Mouse (Mus musculus): ENCODE measurements around the gene Tcstv1. TPM values are rescaled to one million over a fixed set of nuclear protein-coding genes. Genes with fewer than 3 reads are reported as not detected.
"Not testable (repeated sequence)": the region's sequence is repeated elsewhere in the genome, so short reads cannot be mapped to it uniquely, and the experiment has no call there.

Gene Tcstv1
- not detected in 2 replicates for polyA plus RNA-seq (2015; fragmentation: Nextera tagmentation; extraction: Ambion mirVana)

- not testable (repeated sequence) for ATAC-seq; H3K9ac ChIP-seq (ENCODE audit: low read depth, low read length)
- WGBS: 75% methylated on average over 3 of the region's 3 CpGs
These were observed at the start of gene Tcstv1 for GRCm38 (mm10) chr13:119894685-119895084. Tcstv1 (minus strand) TSS chr13:119894785.

GRCm38 (mm10) chr13:119929172-119929571 is 34.6 kb upstream of the Tcstv1 start, which contains the start of gene Gm21761:
Gm21761 (minus strand) TSS chr13:119929272.
- not testable (repeated sequence) for H3K4me3 ChIP-seq (ENCODE audit: low read length); H3K27me3 ChIP-seq (replicated peaks; ENCODE audit: control insufficient read depth, insufficient read depth, low read length); H3K4me2 ChIP-seq (ENCODE audit: low read depth, low read length); H3K9me3 ChIP-seq (ENCODE audit: control insufficient read depth, low read length); H3K27ac ChIP-seq (ENCODE audit: low read length); H3K36me3 ChIP-seq (ENCODE audit: control insufficient read depth, insufficient read depth, low read length); H3K9ac ChIP-seq (ENCODE audit: low read depth, low read length); H3K4me1 ChIP-seq (ENCODE audit: control insufficient read depth, insufficient read depth, low read length); ATAC-seq
- no CpG with 5 or more reads among the region's 5 CpGs for WGBS

More at GRCm38 (mm10) chr13:119894685-119895084, at the start of gene Tcstv1:
- H3K4me3 ChIP-seq (ENCODE audit: low read length); H3K4me2 ChIP-seq (ENCODE audit: low read depth, low read length); H3K9me3 ChIP-seq (ENCODE audit: control insufficient read depth, low read length); H3K27ac ChIP-seq (ENCODE audit: low read length); H3K36me3 ChIP-seq (ENCODE audit: control insufficient read depth, insufficient read depth, low read length); H3K4me1 ChIP-seq (ENCODE audit: control insufficient read depth, insufficient read depth, low read length); H3K27me3 ChIP-seq (replicated peaks; ENCODE audit: control insufficient read depth, insufficient read depth, low read length): not testable (repeated sequence)

- 75% methylated on average over 2 of the region's 3 CpGs for WGBS
- not testable (repeated sequence) for H3K27ac ChIP-seq (ENCODE audit: low read length); H3K9me3 ChIP-seq (ENCODE audit: control insufficient read depth, low read length); H3K4me2 ChIP-seq (ENCODE audit: low read depth, low read length); H3K4me1 ChIP-seq (ENCODE audit: control insufficient read depth, insufficient read depth, low read length); H3K27me3 ChIP-seq (replicated peaks; ENCODE audit: control insufficient read depth, insufficient read depth, low read length); H3K4me3 ChIP-seq (ENCODE audit: low read length); H3K36me3 ChIP-seq (ENCODE audit: control insufficient read depth, insufficient read depth, low read length); ATAC-seq; H3K9ac ChIP-seq (ENCODE audit: low read depth, low read length)
These were observed 30.2 kb upstream of the Tcstv1 start for GRCm38 (mm10) chr13:119924597-119925340.

- not testable (repeated sequence) for H3K4me3 ChIP-seq (ENCODE audit: low read length); H3K9ac ChIP-seq (ENCODE audit: low read depth, low read length); H3K4me2 ChIP-seq (ENCODE audit: low read depth, low read length); H3K36me3 ChIP-seq (ENCODE audit: control insufficient read depth, insufficient read depth, low read length); H3K27ac ChIP-seq (ENCODE audit: low read length); H3K4me1 ChIP-seq (ENCODE audit: control insufficient read depth, insufficient read depth, low read length); H3K9me3 ChIP-seq (ENCODE audit: control insufficient read depth, low read length); ATAC-seq; H3K27me3 ChIP-seq (replicated peaks; ENCODE audit: control insufficient read depth, insufficient read depth, low read length)
- WGBS: 72% methylated on average over 4 of the region's 5 CpGs
These were observed 22.6 kb upstream of the Tcstv1 start for GRCm38 (mm10) chr13:119916966-119917722.

GRCm38 (mm10) chr13:119916449-119916848 is 21.9 kb upstream of the Tcstv1 start:
- H3K9me3 ChIP-seq (ENCODE audit: control insufficient read depth, low read length); H3K4me3 ChIP-seq (ENCODE audit: low read length); ATAC-seq; H3K27ac ChIP-seq (ENCODE audit: low read length); H3K4me1 ChIP-seq (ENCODE audit: control insufficient read depth, insufficient read depth, low read length); H3K36me3 ChIP-seq (ENCODE audit: control insufficient read depth, insufficient read depth, low read length); H3K9ac ChIP-seq (ENCODE audit: low read depth, low read length); H3K27me3 ChIP-seq (replicated peaks; ENCODE audit: control insufficient read depth, insufficient read depth, low read length); H3K4me2 ChIP-seq (ENCODE audit: low read depth, low read length): not testable (repeated sequence)
- WGBS: 62% methylated on average over 2 of the region's 2 CpGs

- WGBS: 68% methylated on average over 4 of the region's 5 CpGs
These were observed 4.0 kb upstream of the Tcstv1 start for GRCm38 (mm10) chr13:119898549-119898948.

GRCm38 (mm10) chr13:119886896-119887295 is 7.7 kb downstream of the Tcstv1 start:
- not testable (repeated sequence) for H3K27ac ChIP-seq (ENCODE audit: low read length); H3K4me3 ChIP-seq (ENCODE audit: low read length); H3K4me2 ChIP-seq (ENCODE audit: low read depth, low read length); H3K9ac ChIP-seq (ENCODE audit: low read depth, low read length); ATAC-seq; H3K4me1 ChIP-seq (ENCODE audit: control insufficient read depth, insufficient read depth, low read length); H3K9me3 ChIP-seq (ENCODE audit: control insufficient read depth, low read length); H3K36me3 ChIP-seq (ENCODE audit: control insufficient read depth, insufficient read depth, low read length); H3K27me3 ChIP-seq (replicated peaks; ENCODE audit: control insufficient read depth, insufficient read depth, low read length)
- WGBS: 24% methylated on average over 4 of the region's 4 CpGs

More at GRCm38 (mm10) chr13:119898549-119898948, 4.0 kb upstream of the Tcstv1 start:
- not testable (repeated sequence) for H3K36me3 ChIP-seq (ENCODE audit: control insufficient read depth, insufficient read depth, low read length); H3K27ac ChIP-seq (ENCODE audit: low read length); H3K4me2 ChIP-seq (ENCODE audit: low read depth, low read length); ATAC-seq; H3K9ac ChIP-seq (ENCODE audit: low read depth, low read length); H3K27me3 ChIP-seq (replicated peaks; ENCODE audit: control insufficient read depth, insufficient read depth, low read length); H3K4me3 ChIP-seq (ENCODE audit: low read length); H3K9me3 ChIP-seq (ENCODE audit: control insufficient read depth, low read length); H3K4me1 ChIP-seq (ENCODE audit: control insufficient read depth, insufficient read depth, low read length)

GRCm38 (mm10) chr13:119864395-119864999 is 30.1 kb downstream of the Tcstv1 start:
- not testable (repeated sequence) for H3K9ac ChIP-seq (ENCODE audit: low read depth, low read length); H3K4me3 ChIP-seq (ENCODE audit: low read length); H3K27me3 ChIP-seq (replicated peaks; ENCODE audit: control insufficient read depth, insufficient read depth, low read length); H3K9me3 ChIP-seq (ENCODE audit: control insufficient read depth, low read length); H3K4me1 ChIP-seq (ENCODE audit: control insufficient read depth, insufficient read depth, low read length); ATAC-seq; H3K27ac ChIP-seq (ENCODE audit: low read length); H3K36me3 ChIP-seq (ENCODE audit: control insufficient read depth, insufficient read depth, low read length); H3K4me2 ChIP-seq (ENCODE audit: low read depth, low read length)
- 75% methylated on average over 6 of the region's 7 CpGs for WGBS

GRCm38 (mm10) chr13:119862399-119862798 is 32.2 kb downstream of the Tcstv1 start:
- not testable (repeated sequence) for ATAC-seq; H3K27me3 ChIP-seq (replicated peaks; ENCODE audit: control insufficient read depth, insufficient read depth, low read length); H3K36me3 ChIP-seq (ENCODE audit: control insufficient read depth, insufficient read depth, low read length); H3K4me2 ChIP-seq (ENCODE audit: low read depth, low read length); H3K9me3 ChIP-seq (ENCODE audit: control insufficient read depth, low read length); H3K4me3 ChIP-seq (ENCODE audit: low read length); H3K9ac ChIP-seq (ENCODE audit: low read depth, low read length); H3K27ac ChIP-seq (ENCODE audit: low read length); H3K4me1 ChIP-seq (ENCODE audit: control insufficient read depth, insufficient read depth, low read length)
- WGBS: no CpG with 5 or more reads among the region's 6 CpGs
